Mouse (Mus musculus) bone marrow, adult 2 months (tissue): ENCODE results near the gene Cdhr1. TPM values are rescaled to one million over a fixed set of nuclear protein-coding genes. Genes with fewer than 3 reads are reported as not detected.
"Not testable (repeated sequence)": the region's sequence is repeated elsewhere in the genome, so short reads cannot be mapped to it uniquely, and the experiment has no call there.

Experiments used
- H3K27ac ChIP-seq: fragments of 200-500 bp; 2 replicates; pipeline ENCODE4 v1.5.1; 2012; ENCODE audit warnings: low read depth, mild to moderate bottlenecking, control low read depth, inconsistent platforms, low read length; ENCODE audit not compliant: control insufficient read depth, poor library complexity, insufficient read depth
- H3K4me1 ChIP-seq: fragments of 200-500 bp; 2 replicates; pipeline ENCODE4 v1.6.1; 2011; ENCODE audit warnings: low read length; ENCODE audit not compliant: control insufficient read depth, insufficient read depth
- H3K4me3 ChIP-seq: fragments of 200-500 bp; replicated peaks from 2 replicates; pipeline ENCODE3; 2011; ENCODE audit warnings: mild to moderate bottlenecking, low read depth, low read length, control low read depth; ENCODE audit not compliant: control insufficient read depth
- CTCF ChIP-seq: fragments of 200-500 bp; IDR thresholded peaks from 2 replicates; pipeline ENCODE4 v1.5.1; 2011; ENCODE audit warnings: low read length, control low read depth; ENCODE audit not compliant: control insufficient read depth, insufficient read depth
- POLR2A ChIP-seq: fragments of 200-500 bp; IDR thresholded peaks from 2 replicates; pipeline ENCODE4 v1.6.1; 2011; ENCODE audit warnings: low read depth, mild to moderate bottlenecking, control low read depth, low read length, borderline replicate concordance; ENCODE audit not compliant: control insufficient read depth
- WGBS: fragments of 180-500 bp; shearing (Covaris S2); methylation state at CpG from one replicate; pipeline ENCODE4 v1.1.7; 2018; 5-methylcytosine and 5-hydroxymethylcytosine counted together
- polyA plus RNA-seq: library from polyadenylated mRNA; stranded (reverse); fragments of >200 nt; gene quantifications from 2 replicates; pipeline ENCODE4 v1.2.4, GENCODE M21; 2011; ENCODE audit warnings: low replicate concordance; ENCODE audit not compliant: missing spikeins, insufficient read depth, insufficient read length

The Cdhr1 gene
- not detected in 2 replicates for polyA plus RNA-seq

DNA sequence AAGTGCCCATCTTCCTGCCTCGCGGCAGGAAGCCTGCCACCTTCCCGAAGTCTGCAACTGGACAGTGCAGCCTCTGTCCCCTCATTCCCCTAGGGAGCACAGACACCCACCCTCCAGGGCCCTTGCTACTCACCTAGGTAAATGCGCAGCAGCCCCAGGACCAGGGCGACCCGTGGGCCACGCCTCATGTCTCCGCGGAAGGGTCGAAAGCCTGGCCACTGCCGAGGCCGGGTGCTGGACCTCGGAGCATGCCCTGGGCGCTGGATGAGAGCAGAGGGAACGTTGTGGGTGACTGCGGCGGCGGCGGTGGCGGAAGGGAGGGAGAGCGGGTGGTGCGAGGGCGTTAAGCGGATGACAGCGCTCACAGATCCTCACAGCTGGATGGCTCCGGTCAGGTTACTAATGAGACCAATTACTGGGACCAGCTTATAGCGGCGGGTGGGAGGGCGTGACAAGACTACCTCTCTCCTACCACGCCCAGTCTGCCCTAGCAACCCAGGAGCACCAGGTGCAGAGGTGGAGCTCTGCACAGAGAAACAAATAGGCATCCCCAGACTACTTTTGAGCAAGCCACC lies at the start of gene Cdhr1:
Cdhr1 (minus strand) TSS at position 392 of the 575 bp plus-strand sequence.
- no peaks in the 10 kb centered on the region for H3K4me1 ChIP-seq
- 2% methylated on average over 30 of the region's 30 CpGs for WGBS

DNA sequence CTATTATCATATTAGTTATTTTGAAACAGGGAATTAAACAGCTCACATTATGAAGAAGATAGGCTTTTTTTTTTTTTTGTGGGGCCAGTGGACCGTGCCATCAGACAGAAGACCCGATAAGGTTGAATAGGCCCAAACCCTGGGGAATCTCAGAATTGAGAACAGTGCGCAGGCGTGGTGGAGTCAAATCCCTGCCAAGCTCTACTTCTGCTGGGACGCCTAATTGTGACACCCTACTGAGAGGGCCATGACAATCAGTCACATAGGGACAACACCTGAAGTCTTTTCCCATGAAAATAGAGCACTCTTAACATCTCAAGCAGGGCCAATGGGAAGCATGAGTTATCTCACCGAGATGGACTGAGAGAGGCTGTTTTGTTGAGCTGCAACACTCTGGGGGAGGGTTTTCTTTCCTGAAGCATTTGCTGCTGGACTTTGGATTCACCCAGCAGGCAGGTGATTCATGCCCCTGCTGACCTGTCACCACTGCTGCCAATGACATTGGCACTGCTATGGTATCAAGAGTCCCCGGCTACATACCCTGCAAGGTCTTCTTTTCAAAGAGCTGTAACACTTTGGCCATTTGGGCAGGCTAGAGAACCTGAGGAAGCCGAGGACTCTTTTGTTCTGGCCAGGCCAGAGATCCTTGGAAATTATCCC lies 41.0 kb upstream of the Cdhr1 start:
- WGBS: 80% methylated on average over 8 of the region's 8 CpGs
- TF ChIP-seq CTCF: no peak
- no peak for TF ChIP-seq POLR2A
- no peaks in the 10 kb centered on the region; the same call in 1 of the 2 replicates for H3K4me1 ChIP-seq
- no peak overlapping the region for H3K27ac ChIP-seq
- H3K4me3 ChIP-seq: no peak overlapping the region

More for the DNA sequence above, at the start of gene Cdhr1:
- no peak within 1 kb of the TSS for H3K27ac ChIP-seq
- no peak within 1 kb of the TSS for H3K4me3 ChIP-seq
- TF ChIP-seq CTCF (no peak), POLR2A (no peak)

DNA sequence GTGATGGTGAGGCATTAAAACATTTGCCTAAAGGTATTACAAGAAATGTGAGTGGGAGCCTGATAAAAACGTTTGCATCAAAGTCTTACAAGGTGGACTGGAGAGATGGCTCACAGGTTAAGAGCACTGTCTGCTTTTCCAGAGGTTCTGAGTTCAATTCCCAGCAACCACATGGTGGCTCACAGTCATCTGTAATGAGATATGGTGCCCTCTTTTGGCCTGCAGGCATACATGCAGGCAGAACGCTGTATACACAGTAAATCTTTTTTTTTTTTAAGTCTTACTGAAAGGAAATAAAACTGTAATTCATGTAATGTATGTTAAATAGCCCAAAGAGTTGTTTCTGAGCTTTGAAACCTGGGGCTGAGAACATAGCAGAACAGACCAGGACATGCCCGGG lies 39.4 kb upstream of the Cdhr1 start:
- not testable (repeated sequence) for H3K4me1 ChIP-seq, H3K27ac ChIP-seq
- 75% methylated on average over 2 of the region's 3 CpGs for WGBS

DNA sequence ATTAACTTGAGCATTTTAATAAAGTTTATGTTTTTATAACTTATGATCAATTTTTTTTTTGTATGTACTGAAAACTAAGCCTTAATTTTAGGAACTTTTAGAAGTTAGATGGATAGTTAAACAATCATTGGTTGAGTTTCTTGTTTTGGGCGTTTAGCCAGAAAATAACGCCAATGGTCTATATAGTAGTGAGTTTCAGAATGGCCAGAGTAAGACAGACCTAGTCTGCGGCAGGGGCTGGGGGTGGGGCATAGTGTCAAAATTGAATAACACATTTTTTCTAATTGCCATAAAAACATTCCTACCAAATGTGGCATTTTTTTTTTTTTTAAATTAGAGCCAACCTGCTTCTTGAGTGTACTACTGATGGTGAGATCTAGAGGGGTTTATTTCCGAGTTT lies 38.0 kb upstream of the Cdhr1 start:
- TF ChIP-seq CTCF (no peak), POLR2A (no peak)
- H3K4me3 ChIP-seq: no peak overlapping the region
- H3K27ac ChIP-seq: no peak overlapping the region
- no peaks in the 10 kb centered on the region; the same call in 1 of the 2 replicates for H3K4me1 ChIP-seq
- 72% methylated on average over 4 of the region's 4 CpGs for WGBS

More for the DNA sequence above, 39.4 kb upstream of the Cdhr1 start:
- not testable (repeated sequence) for H3K4me3 ChIP-seq

DNA sequence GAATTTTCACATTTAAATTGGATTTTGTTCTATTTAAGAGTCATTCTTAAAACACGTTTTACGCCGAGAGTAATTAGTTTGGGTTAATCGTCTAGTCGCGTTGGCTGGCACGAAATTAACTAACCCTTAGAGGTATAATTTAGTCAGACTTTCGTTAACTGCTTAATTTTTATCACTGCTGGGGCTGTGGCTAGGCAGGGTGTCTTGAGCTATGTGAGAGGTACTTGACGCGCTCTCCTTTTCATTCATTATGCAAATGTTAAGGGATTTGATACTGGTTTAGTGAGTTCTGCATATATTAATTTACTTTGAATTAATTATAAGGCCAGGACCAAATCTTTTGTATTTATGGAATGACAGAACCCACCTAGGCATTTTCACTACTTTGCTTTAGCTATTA lies 37.5 kb upstream of the Cdhr1 start:
- Histone ChIP-seq H3K4me3 (peak overlapping the region; percentile 94), H3K27ac (peak overlapping the region; percentile 66; the same call in 1 of the 2 replicates)

DNA sequence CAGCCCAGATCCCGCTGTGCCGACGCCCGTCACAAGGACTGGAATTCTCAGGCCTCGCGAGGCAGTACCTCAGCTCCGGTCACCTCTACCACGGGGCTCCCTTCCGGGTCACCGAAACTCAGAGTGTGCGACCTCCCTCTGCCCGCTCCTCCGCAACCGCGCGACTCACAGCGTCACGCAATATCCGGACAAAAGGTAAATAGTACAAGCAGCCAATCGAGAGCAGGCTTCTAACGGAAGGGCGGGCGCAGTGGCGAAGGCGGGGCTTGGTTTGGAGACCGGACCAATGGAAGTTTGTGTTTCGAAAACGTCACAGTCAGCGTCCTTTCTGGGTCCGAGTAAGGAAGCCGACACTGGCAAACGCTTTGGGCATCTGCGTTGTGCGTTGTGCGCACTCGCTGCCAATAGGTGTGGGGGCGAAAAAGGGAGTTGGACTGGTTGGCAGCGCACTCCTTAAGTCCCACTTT lies 37.0 kb upstream of the Cdhr1 start, which contains the start of gene Ghitm:
Ghitm (minus strand) TSS at position 146 of the 467 bp plus-strand sequence.
- under 1% methylated on average over 38 of the region's 38 CpGs for WGBS
- Histone ChIP-seq H3K4me1 (no peaks in the 10 kb centered on the region; the same call in 1 of the 2 replicates), H3K4me3 (peak within 1 kb of the TSS; percentile 94), H3K27ac (peak within 1 kb of the TSS; percentile 84)
- TF ChIP-seq POLR2A (peak; percentile 86), CTCF (no peak)

More for the DNA sequence above, 37.5 kb upstream of the Cdhr1 start:
- H3K4me1 ChIP-seq: no peaks in the 10 kb centered on the region; the same call in 1 of the 2 replicates
- 2% methylated on average over 10 of the region's 10 CpGs for WGBS
- no peak for TF ChIP-seq CTCF
- no peak for TF ChIP-seq POLR2A

DNA sequence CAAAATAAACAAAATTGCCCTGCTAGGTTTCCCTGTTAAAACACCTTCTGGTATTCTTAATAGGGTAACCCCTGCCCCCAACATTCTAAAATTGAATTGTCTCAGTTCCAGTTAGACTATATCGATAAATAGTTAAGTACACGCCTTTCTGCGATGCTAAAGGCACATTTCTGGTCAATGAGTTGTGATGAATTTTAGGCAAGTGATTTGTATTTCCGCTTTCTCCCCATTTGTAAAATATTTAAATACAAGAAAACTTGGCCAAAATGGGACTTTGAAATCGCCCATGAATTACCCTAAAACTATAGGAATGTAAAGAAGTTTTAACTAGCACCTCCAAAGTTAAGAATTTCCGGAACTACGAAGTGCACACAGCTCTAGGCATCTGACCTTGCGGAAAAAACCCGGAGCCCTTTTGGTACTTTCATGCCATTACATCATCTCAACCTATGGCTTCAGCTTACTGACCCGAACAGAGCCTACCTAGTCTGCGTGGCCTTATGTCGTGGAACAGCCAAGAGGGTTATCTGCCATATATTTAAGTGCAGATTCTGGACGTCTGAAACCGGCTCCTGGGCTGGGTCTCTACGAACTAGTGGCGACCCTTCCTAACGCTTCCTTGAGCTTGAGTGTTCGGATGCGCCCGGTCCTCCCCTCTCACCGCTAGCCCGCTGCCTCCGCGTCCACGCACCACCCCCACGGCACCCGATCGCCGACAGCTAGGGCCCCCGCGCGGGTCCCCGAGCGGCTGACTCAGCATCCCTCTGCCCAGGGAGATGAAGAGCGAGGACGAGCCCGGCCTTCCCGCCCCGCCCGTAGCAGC lies 36.4 kb upstream of the Cdhr1 start:
- Histone ChIP-seq H3K4me1 (no peaks in the 10 kb centered on the region; the same call in 1 of the 2 replicates), H3K27ac (peak overlapping the region; percentile 84), H3K4me3 (peak overlapping the region; percentile 94)
- 1% methylated on average over 40 of the region's 40 CpGs for WGBS
- TF ChIP-seq POLR2A: no peak
- TF ChIP-seq CTCF: no peak

DNA sequence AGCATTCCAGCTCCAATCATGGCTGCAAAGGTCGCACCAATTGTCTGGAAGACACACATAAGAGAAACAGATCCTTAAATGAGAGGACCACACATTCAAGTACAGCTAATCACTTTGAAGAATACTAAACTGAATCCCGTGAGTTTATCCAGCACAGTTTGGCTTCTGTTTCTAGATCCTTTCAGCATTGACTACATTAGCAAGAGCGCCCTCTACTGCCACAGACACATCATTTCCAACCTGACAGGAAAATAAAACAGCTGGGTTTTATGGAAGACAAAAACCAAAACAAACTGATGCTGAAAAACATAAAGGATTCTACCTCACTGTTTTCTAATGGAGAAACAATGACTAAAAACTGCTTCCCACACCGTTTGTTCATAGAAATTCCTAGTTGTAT lies 29.5 kb upstream of the Cdhr1 start:
- 56% methylated on average over 4 of the region's 4 CpGs for WGBS
- Histone ChIP-seq H3K27ac (no peak overlapping the region), H3K4me3 (no peak overlapping the region), H3K4me1 (no peaks in the 10 kb centered on the region)
- TF ChIP-seq CTCF: no peak; the same call in 1 of the 2 replicates
- TF ChIP-seq POLR2A: no peak
